Mouse (Mus musculus): Measurements from ENCODE around the gene Lamc3. TPM values are rescaled to one million over a fixed set of nuclear protein-coding genes. Genes with fewer than 3 reads are reported as not detected.

Lamc3 gene
- polyA plus RNA-seq, 1 experiment from 2014 or later = 3.9 TPM

GRCm38 (mm10) chr2:31862919-31863318 lies 24.2 kb upstream of the Lamc3 start:
- H3K9me3 ChIP-seq = no peaks in the 10 kb centered on the region
- no peak overlapping the region for H3K9ac ChIP-seq
- H3K4me2 ChIP-seq = no peak overlapping the region
- H3K4me3 ChIP-seq = no peak overlapping the region
- peaks cover 24% of the 10 kb centered on the region for H3K4me1 ChIP-seq
- no peak overlapping the region for H3K27ac ChIP-seq
- ATAC-seq (ENCODE audit: insufficient number of reproducible peaks, insufficient read depth, low FRiP score, low TSS enrichment, low read depth) = no peak
- WGBS = 58% methylated on average over 1 of the region's 1 CpGs
- peaks cover 10% of the 10 kb centered on the region; the same call in 1 of the 2 replicates for H3K27me3 ChIP-seq
- H3K36me3 ChIP-seq = no peaks in the 10 kb centered on the region

DNA sequence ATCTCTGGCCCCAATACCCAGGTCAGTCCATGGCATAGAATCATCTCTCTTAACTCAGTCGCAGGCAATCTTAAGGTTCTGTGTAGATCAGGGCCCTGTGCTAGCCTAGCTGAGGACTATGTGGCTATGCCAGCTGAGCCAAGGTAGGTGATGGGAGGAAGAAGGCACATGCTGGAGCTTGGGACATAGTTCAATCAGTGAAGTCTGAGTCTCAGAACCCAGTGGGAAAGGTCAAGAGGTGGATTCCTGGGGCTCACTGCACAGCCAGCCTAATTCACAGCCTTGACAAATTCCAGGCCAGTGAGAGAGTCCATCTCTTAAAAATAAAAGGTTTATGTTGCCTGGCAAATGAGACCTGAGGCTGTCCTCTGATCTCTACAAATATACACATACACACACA lies 23.3 kb upstream of the Lamc3 start:
- ATAC-seq (ENCODE audit: insufficient number of reproducible peaks, insufficient read depth, low FRiP score, low TSS enrichment, low read depth) = no peak
- H3K4me1 ChIP-seq = peaks cover 20% of the 10 kb centered on the region
- WGBS = 82% methylated on average over 1 of the region's 1 CpGs
- H3K27ac ChIP-seq = no peak overlapping the region
- no peak overlapping the region for H3K9ac ChIP-seq
- peaks cover 2% of the 10 kb centered on the region; the same call in 1 of the 2 replicates for H3K27me3 ChIP-seq
- H3K9me3 ChIP-seq = no peaks in the 10 kb centered on the region
- H3K4me2 ChIP-seq = no peak overlapping the region
- no peaks in the 10 kb centered on the region for H3K36me3 ChIP-seq
- no peak overlapping the region for H3K4me3 ChIP-seq

- 93% methylated on average over 9 of the region's 9 CpGs for WGBS
- no peak overlapping the region for H3K4me2 ChIP-seq
- no peaks in the 10 kb centered on the region for H3K27me3 ChIP-seq
- H3K4me3 ChIP-seq = no peak overlapping the region
- H3K9me3 ChIP-seq = no peaks in the 10 kb centered on the region
- H3K9ac ChIP-seq = no peak overlapping the region
- H3K27ac ChIP-seq = no peak overlapping the region
- no peak for ATAC-seq (ENCODE audit: insufficient number of reproducible peaks, insufficient read depth, low FRiP score, low TSS enrichment, low read depth)
- H3K4me1 ChIP-seq = peaks cover 8% of the 10 kb centered on the region
- no peaks in the 10 kb centered on the region for H3K36me3 ChIP-seq
Measured at GRCm38 (mm10) chr2:31864891-31865290, 22.2 kb upstream of the Lamc3 start.

DNA sequence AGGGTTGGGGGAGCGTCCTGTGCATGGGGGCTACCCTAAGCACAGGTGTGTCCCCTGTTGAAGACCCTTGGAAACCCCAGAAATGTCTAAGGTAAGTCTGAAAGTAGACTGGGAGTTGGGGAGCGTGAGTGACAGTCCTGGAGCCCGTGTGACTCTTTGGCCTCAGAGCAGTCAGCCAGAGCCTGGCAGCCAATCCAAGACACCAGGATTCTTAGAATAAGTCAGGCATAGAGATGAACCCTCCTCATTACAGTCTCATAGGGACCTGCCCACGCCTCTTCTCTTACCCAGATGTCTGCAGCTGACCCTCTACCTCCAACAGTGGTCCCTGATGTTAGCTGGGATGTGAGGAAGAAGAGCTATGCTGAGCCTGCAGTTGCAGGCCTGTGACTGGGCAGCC lies 21.8 kb upstream of the Lamc3 start:
- Histone ChIP-seq H3K4me3 (no peak overlapping the region), H3K4me2 (no peak overlapping the region), H3K9ac (no peak overlapping the region), H3K9me3 (no peaks in the 10 kb centered on the region), H3K4me1 (peaks cover 5% of the 10 kb centered on the region), H3K36me3 (no peaks in the 10 kb centered on the region), H3K27me3 (no peaks in the 10 kb centered on the region), H3K27ac (no peak overlapping the region)
- 66% methylated on average over 4 of the region's 4 CpGs for WGBS
- no peak for ATAC-seq (ENCODE audit: insufficient number of reproducible peaks, insufficient read depth, low FRiP score, low TSS enrichment, low read depth)

DNA sequence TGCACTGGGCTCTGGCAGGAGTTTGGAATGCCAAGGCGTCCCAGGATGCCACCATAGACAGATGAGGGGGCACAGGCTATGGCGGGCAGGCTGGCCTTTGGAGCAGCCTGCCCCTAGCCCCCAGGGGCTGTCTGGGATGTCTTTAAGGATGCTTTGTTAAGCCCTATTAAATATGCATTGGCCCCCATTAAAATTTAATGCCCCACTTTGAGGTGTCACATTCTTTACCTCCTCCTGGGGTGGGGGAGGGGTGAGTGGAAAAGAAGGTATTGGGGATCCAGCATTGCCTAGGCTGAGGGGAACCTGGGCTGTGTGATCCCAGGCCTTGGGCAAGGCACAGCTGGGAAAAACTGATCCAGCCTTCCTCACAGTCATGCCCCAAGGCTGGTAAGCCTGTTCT lies 21.3 kb upstream of the Lamc3 start:
- Histone ChIP-seq H3K4me2 (no peak overlapping the region), H3K4me1 (peaks cover 5% of the 10 kb centered on the region), H3K4me3 (no peak overlapping the region), H3K27me3 (0 out of 2 replicates have a peak, but pooled peaks cover 3% of the 10 kb centered on the region), H3K36me3 (no peaks in the 10 kb centered on the region), H3K27ac (no peak overlapping the region), H3K9ac (no peak overlapping the region), H3K9me3 (no peaks in the 10 kb centered on the region)
- ATAC-seq (ENCODE audit: insufficient number of reproducible peaks, insufficient read depth, low FRiP score, low TSS enrichment, low read depth) = no peak
- WGBS = 30% methylated on average over 2 of the region's 2 CpGs

DNA sequence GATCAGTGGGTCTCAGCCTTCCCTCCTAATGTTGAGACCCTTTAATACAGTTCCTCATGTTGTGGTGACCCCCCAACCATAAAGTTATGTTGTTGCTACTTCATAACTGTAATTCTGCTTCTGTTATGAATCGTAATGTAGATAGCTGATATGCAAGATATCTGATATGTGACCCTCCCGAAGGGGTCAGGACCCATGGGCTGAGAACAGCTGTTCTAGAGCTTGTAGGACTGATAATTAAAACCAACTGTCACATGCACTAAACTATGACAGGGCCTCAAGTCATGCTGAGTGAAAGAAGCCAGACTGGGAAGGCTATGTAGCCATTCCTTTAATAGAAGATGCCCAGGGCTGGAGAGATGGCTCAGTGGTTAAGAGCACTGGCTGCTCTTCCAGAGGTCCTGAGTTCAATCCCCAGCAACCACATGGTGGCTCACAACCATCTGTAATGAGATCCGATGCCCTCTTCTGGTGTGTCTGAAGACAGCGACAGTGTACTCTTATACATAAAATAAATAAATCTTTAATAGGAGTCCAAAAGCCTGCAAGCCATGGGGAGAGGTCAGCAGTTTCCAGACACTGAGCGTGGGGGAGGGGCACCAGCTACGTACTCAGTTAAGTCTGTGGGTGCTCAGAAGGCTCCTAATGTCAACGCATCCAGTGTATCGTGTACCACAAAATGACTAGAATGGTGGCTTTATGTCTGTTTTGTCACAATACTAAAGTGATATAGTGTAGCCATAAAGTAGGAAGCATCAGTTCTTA lies 19.1 kb upstream of the Lamc3 start:
- Histone ChIP-seq H3K27ac (no peak overlapping the region), H3K9me3 (no peaks in the 10 kb centered on the region), H3K4me1 (peaks cover 5% of the 10 kb centered on the region), H3K4me2 (no peak overlapping the region), H3K36me3 (no peaks in the 10 kb centered on the region), H3K27me3 (0 out of 2 replicates have a peak, but pooled peaks cover 3% of the 10 kb centered on the region), H3K9ac (no peak overlapping the region), H3K4me3 (no peak overlapping the region)
- no peak for ATAC-seq (ENCODE audit: insufficient number of reproducible peaks, insufficient read depth, low FRiP score, low TSS enrichment, low read depth)
- WGBS = 76% methylated on average over 8 of the region's 8 CpGs

DNA sequence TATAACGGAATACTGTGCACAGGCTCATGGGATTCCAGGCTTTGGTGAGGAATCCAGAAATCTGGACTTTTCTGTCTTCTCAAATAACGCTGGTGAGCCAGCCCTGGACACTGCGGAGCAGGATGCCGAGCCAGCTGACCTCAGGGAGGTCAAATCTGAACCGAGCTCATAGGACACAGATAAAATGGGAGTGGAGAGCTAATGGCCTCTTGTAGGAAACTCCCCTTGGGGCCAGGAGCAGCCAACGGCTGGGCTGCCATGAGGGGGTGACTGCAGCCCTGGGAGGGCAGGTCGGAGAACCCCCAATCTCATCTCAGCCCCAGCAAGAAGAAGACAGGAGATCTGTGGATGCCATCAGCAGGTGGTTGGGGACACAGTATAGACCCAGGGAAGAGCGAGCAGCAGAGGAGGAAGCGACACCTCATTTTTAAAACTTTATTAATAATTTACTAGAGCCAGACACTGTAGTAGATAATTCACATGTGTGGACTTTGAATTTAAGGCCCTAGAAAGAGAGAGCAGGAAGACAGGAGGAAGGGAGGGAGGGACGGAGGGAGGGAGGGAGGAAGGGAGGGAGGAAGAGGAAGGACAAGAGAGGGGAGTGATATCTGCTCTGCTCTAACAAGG lies 18.4 kb upstream of the Lamc3 start:
- ATAC-seq (ENCODE audit: insufficient number of reproducible peaks, insufficient read depth, low FRiP score, low TSS enrichment, low read depth) = no peak
- Histone ChIP-seq H3K27me3 (0 out of 2 replicates have a peak, but pooled peaks cover 3% of the 10 kb centered on the region), H3K27ac (no peak overlapping the region), H3K9me3 (no peaks in the 10 kb centered on the region), H3K36me3 (no peaks in the 10 kb centered on the region), H3K9ac (no peak overlapping the region), H3K4me2 (no peak overlapping the region), H3K4me1 (peaks cover 5% of the 10 kb centered on the region), H3K4me3 (no peak overlapping the region)
- 57% methylated on average over 10 of the region's 10 CpGs for WGBS

GRCm38 (mm10) chr2:31869692-31870091 lies 17.4 kb upstream of the Lamc3 start:
- Histone ChIP-seq H3K4me1 (peaks cover 11% of the 10 kb centered on the region), H3K36me3 (no peaks in the 10 kb centered on the region), H3K9ac (no peak overlapping the region), H3K4me2 (no peak overlapping the region), H3K4me3 (no peak overlapping the region), H3K27me3 (peaks cover 5% of the 10 kb centered on the region; the same call in 1 of the 2 replicates), H3K27ac (no peak overlapping the region), H3K9me3 (no peaks in the 10 kb centered on the region)
- WGBS = 88% methylated on average over 5 of the region's 5 CpGs
- ATAC-seq (ENCODE audit: insufficient number of reproducible peaks, insufficient read depth, low FRiP score, low TSS enrichment, low read depth) = no peak

GRCm38 (mm10) chr2:31870683-31871082 lies 16.4 kb upstream of the Lamc3 start:
- no peak for ATAC-seq (ENCODE audit: insufficient number of reproducible peaks, insufficient read depth, low FRiP score, low TSS enrichment, low read depth)
- peaks cover 13% of the 10 kb centered on the region for H3K27me3 ChIP-seq
- H3K9ac ChIP-seq = no peak overlapping the region
- 63% methylated on average over 3 of the region's 3 CpGs for whole genome bisulfite sequencing
- H3K4me3 ChIP-seq = no peak overlapping the region
- H3K36me3 ChIP-seq = no peaks in the 10 kb centered on the region
- no peak overlapping the region for H3K27ac ChIP-seq
- H3K9me3 ChIP-seq = no peaks in the 10 kb centered on the region
- H3K4me2 ChIP-seq = no peak overlapping the region
- peaks cover 13% of the 10 kb centered on the region for H3K4me1 ChIP-seq

DNA sequence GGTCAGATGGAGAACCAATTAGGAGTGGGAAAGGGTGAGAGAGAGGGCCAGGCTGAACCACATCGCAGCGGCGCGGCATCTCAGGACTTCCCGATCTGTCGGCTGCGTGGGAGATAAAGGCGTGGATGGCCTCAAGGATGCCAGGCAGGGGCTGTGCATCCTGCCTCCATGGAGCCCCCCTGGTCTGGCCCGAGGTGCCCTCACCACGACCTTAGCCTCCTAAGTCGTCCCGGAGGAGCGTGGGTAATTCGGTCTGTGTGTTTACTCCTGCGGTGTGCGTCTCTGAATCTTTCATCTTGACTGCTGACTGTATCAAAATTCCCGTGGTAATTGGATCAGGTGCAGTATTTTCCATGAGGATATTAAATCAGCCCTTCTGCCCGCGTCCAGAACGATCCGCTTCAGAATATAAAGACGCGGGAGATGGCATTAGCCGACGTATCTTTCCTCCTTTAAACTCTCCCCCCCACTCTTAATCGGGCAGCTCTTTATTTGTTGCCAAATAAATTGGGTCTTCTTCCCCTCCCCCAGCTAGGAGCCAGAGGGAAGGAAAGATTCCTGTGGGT lies 12.7 kb upstream of the Lamc3 start:
- no peak for ATAC-seq (ENCODE audit: insufficient number of reproducible peaks, insufficient read depth, low FRiP score, low TSS enrichment, low read depth)
- Histone ChIP-seq H3K4me1 (peaks cover 9% of the 10 kb centered on the region), H3K4me2 (no peak overlapping the region), H3K27ac (no peak overlapping the region), H3K4me3 (no peak overlapping the region), H3K9me3 (no peaks in the 10 kb centered on the region), H3K36me3 (no peaks in the 10 kb centered on the region), H3K9ac (no peak overlapping the region), H3K27me3 (peaks cover 32% of the 10 kb centered on the region)
- 60% methylated on average over 26 of the region's 26 CpGs for WGBS

DNA sequence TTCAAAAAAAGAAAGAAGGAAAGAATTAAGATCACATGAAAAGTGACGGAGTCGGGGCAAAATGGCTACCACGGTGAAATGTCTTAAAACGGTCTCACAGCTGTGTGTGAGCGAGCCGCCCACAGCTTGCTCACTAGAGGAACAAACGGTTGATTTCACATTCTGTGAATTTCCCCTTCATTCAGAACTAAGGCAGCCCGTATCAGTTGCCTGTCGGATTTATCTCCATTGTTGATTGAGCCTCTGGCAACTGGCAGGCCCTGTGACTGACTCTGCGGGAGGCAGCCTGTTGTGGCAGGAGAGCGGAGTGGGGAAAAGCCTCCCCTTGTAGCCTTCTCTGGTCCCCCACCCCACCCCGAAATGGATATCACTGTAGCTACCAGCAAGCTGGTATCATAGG lies 10.6 kb upstream of the Lamc3 start:
- H3K27me3 ChIP-seq = peaks cover 48% of the 10 kb centered on the region
- H3K4me2 ChIP-seq = no peak overlapping the region
- ATAC-seq (ENCODE audit: insufficient number of reproducible peaks, insufficient read depth, low FRiP score, low TSS enrichment, low read depth) = no peak

DNA sequence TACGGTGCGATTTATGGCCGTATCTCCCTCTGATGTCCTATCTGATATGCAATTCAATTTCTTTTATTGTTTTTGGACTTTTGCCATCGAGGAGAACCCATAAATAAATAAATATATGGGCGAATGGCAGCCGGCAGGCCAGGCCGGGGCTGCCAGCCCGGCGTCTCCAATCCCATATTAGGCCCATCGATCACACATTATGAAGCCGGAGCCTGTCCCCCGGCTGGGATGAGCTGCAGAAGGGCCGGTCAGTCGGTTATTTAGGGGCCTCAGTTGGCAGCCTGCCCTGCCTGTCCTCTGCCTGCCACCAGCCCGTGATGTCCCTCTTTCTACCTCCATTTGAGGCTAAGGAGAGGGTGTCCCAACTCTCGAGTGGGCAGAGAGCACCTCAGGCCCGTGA lies 8.5 kb upstream of the Lamc3 start:
- Histone ChIP-seq H3K27ac (no peak overlapping the region), H3K27me3 (peaks cover 69% of the 10 kb centered on the region), H3K4me3 (no peak overlapping the region), H3K4me1 (peaks cover 17% of the 10 kb centered on the region), H3K9me3 (no peaks in the 10 kb centered on the region), H3K4me2 (no peak overlapping the region), H3K9ac (no peak overlapping the region), H3K36me3 (no peaks in the 10 kb centered on the region)
- no peak for ATAC-seq (ENCODE audit: insufficient number of reproducible peaks, insufficient read depth, low FRiP score, low TSS enrichment, low read depth)
- WGBS = 81% methylated on average over 17 of the region's 17 CpGs

More for the DNA sequence above, 10.6 kb upstream of the Lamc3 start:
- H3K9ac ChIP-seq = no peak overlapping the region
- WGBS = 25% methylated on average over 12 of the region's 12 CpGs
- H3K36me3 ChIP-seq = no peaks in the 10 kb centered on the region
- no peaks in the 10 kb centered on the region for H3K9me3 ChIP-seq
- H3K4me1 ChIP-seq = peaks cover 17% of the 10 kb centered on the region
- H3K27ac ChIP-seq = no peak overlapping the region
- H3K4me3 ChIP-seq = no peak overlapping the region
